Mouse (Mus musculus) layer of hippocampus, postnatal 25 days (tissue): ENCODE data around the gene Ddx5. TPM values are rescaled to one million over a fixed set of nuclear protein-coding genes. Genes with fewer than 3 reads are reported as not detected.

ENCODE experiments used
- microRNA-seq, 2 experiments: library from miRNA; unstranded; fragments of <30 nt; microRNA quantifications; one replicate each; pipeline ENCODE4 v1.2.0; 2021
- total RNA-seq, 2 experiments: library from RNA; stranded (reverse); gene quantifications; 2 replicates each; pipeline ENCODE4 v1.2.3; 2021

Ddx5 gene
- total RNA-seq, 2 experiments from 2014 or later, result 711 to 757 TPM

Small RNA genes within 50 kb of the gene (microRNA-seq; reads per million reads assigned to microRNA genes)
- gene Gm25994, result 0 reads per million in 2 experiments
- gene Mir3064, result 19.3 to 23.2 reads per million in 2 experiments

Other genes starting within 250 kb of the Ddx5 start
- gene Tex2, start 175.8 kb downstream of the Ddx5 start, total RNA-seq, result 100 to 1,000 TPM; 129 to 144 TPM
- gene Pecam1, start 38.6 kb downstream of the Ddx5 start, total RNA-seq, result 10 to 100 TPM; 13.6 to 16.6 TPM
- gene Milr1, start 38.0 kb downstream of the Ddx5 start, total RNA-seq, result not detected
- gene Polg2, start 9.6 kb downstream of the Ddx5 start, total RNA-seq, result 1 to 10 TPM; 4.0 to 4.1 TPM
- 10 to 100 TPM; 11.3 to 15.8 TPM for gene Cep95, start 67 bp upstream of the Ddx5 start, total RNA-seq
- gene Smurf2, start 131.5 kb upstream of the Ddx5 start, total RNA-seq, result 10 to 100 TPM; 28.2 to 32.2 TPM
- gene Kpna2, start 210.4 kb upstream of the Ddx5 start, total RNA-seq, result 10 to 100 TPM; 22.0 to 26.8 TPM
- 1 to 10 TPM; 3.1 to 3.6 TPM for gene 1810010H24Rik, start 236.5 kb upstream of the Ddx5 start, total RNA-seq